Mouse (Mus musculus) small intestine, adult 10 weeks (tissue): ENCODE measurements around the gene Ptcra. TPM values are rescaled to one million over a fixed set of nuclear protein-coding genes. Genes with fewer than 3 reads are reported as not detected.

ENCODE experiments used
- polyA plus RNA-seq: library from polyadenylated mRNA; stranded (reverse); fragments of 350-450 nt; fragmentation: Illumina TruSeq; extraction: RNeasy Lipid Tissue Mini Kit (QIAGEN cat#74804); gene quantifications from one replicate; pipeline ENCODE4 v1.2.3, GENCODE M21; 2014; ENCODE audit warnings: low replicate concordance

Gene Ptcra
- not detected for polyA plus RNA-seq

DNA sequence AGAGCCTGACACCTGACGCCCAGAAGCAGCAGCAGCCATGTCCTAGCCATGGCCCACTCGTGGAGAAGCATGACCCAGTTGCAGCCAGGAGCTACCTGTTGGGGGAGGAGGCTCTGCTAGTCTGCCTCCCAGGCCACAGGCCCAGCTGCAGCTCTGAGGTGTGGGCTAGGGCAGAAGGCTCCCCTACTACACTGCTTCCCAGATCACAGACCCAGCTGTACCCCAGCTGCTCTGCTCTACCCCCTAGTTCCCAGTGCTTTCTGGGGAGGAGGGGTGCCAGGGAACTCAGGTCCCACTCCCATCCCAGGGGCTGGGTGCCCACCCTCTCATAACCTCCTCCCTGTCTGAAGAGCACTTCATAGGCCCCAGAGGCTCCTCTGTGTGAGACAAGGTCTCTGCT, at the start of gene Ptcra:
Gene Ptcra (minus strand): TSS at position 169 of the 400 bp plus-strand sequence.

DNA sequence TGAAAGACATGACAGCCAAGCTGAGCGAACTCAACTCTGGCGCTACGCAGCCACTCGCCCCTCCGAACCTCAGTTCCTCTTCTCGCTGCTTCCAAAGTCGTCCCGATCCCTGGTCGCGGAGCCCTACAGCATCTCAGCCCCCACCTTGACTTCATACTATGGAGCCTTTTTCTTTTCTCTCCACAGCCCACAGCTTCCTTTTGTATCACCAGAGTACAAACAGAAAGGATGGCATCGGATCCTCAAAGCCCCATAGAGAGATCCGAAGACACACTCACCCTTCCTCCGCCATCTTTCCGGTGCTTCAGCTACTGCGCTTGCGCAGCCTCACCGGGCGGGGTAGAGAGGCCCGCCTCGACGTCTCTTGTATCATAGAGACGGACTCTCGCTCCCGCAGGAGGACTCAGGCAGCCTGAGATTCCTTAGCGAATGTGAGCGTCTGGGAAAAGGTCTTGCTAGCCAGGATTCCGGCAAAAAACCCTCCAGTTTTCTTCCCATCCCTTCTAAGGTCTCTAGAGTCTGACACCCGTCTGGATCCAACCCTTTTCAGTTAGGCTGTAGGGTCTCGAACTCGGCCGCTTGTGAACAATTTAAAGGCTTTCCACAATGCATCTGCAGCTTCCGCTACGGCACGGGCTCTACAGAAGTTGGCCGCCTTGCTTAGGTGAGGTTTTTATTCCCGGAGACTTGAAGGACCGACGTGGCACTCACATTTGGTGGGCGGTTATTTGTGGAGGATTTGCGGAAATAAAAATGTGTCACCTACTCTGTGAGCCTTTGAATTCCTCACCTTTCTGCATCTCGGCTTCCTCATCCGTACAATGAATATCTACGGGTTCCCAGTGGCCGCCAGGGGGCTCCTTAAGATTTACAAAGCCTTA, 19.1 kb upstream of the Ptcra start, which contains the start of gene Rpl7l1:
Gene Rpl7l1 (minus strand): TSS at position 332 of the 881 bp plus-strand sequence.

DNA sequence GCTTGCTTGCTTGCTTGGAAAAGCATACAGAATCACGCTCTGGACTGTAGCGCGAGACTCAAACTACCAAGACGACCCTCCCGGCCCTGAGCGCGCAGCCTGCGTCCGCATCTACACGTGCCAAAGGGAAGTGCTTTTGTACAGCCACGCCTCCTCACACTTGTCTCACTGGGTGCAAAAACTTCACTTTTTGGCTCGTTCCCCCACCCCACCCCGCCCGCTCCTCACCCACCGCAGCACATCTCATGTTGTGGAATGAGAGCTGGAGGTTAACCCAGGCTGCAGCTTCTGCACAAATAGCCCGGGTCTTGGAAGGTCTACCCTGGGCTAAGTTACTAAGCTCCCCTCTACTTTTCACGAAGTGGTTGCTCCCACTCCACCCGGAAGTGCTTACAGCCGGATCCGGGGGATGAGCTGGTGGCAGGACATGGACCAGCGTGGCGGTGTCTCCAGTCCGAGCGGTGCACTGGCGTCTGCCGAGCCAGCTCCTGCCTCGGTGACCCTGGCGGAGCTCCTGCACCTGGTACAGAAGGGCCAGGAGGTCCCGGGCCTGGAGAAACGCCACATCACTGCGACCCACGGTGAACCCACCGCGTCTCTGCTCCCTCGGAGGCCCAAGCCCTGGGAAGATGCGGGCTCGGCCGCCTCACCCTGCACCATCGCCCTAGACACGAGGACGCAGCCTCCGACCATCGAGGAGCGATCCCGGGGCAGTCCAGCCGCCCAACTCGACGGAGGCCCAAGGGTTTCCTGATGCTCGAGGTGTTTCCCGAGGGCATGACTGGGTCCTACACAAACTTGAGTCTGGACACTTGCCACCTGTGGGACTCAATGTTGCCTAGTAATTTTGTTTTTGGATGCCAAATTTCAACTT, 9.1 kb upstream of the Ptcra start, which contains the start of gene 2310039H08Rik:
Gene 2310039H08Rik (plus strand): TSS at position 232 of the 874 bp plus-strand sequence.

DNA sequence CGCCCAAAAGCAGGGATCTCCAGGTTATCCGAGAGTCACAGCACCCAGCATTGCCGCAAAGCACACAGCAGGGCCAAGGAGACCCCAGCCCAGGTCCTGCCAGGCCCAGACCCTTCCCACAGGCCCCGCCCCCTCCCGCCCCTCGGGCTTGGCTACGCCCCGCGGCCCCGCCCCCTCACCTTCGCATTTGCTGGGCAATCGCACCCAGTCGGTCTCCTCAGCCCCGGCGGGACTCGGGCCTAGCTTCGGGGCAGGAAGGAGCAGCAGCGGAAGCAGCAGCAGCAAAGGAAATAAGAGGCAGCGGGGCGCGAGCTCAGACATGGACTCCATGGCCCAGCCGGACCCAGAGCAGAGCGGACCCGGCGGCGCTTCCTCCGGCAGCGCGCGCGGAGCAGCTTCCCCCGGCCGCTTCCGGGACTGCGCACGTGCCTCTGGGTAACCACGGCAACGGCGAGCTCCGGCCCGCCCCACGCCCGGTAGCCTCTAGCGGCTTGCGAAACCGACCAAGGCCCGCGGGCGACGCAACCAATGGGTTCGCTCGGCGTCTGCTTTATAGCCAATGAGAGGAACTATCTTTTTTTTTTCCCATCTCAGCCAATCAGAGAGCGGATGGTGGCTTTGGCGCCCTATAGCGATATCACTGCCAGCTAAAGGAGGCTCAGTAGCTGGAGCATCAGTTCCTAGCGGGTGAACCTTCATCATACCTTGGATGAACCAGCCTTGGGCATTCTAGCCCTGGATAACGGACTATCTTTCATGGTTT, 11.5 kb downstream of the Ptcra start, which contains the start of gene Cnpy3:
Gene Cnpy3 (minus strand): TSS at position 421 of the 763 bp plus-strand sequence.

DNA sequence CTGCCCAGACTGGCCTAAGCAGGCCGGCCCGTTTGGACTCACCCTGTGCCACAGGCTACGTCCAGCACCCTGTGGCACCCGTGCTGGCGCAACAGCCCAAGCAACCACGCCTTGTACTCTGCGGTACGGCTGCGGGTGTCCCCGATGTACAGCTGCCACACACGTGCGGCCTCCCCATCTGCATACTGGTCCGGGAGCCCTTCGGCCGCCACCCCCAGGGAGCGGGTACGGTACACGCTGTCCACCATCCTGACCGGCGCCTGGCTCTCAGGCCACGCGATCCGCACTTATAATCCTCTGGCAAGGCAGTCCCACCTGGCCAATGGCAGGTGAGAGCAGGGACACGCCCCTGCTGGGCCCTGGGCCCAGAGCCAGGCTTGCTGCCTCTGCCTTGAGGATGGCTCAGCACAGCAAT, 34.6 kb downstream of the Ptcra start, which contains the start of gene Gnmt:
Gene Gnmt (minus strand): TSS at position 265 of the 415 bp plus-strand sequence.

DNA sequence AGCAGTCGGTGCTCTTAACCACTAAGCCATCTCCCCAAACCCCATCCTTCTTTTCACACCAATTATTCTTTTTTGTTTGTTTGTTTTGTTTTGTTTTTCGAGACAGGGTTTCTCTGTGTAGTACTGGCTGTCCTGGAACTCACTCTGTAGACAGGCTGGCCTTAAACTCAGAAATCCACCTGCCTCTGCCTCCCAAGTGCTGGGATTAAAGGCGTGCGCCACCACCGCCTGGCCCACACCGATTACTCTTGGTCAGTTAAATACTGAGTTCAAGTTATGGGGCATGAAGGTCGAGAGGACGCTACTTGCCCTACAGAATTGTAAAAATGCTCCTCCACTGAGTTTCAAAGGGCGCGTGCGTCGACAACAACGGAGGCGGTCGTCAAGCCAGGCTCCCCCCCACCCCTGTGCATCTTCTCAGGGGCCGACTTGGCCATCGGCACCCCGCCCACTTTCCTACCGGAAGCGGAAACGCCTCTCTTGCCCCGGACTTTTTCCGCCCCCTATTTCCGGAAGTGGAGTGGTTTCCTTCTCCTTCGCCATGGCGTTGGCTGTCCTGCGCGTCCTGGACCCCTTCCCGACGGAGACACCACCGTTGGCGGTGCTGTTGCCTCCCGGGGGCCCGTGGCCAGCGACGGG, 52.4 kb downstream of the Ptcra start, which contains the start of gene Pex6:
Gene Pex6 (plus strand): TSS at position 505 of the 639 bp plus-strand sequence.

Other genes with a start within 250 kb of the Ptcra start
- not detected for gene Cul9, start 217.3 kb downstream of the Ptcra start, polyA plus RNA-seq
- gene Srf, start 207.5 kb downstream of the Ptcra start, polyA plus RNA-seq = 0.15 TPM
- not detected for gene Ptk7, start 134.2 kb downstream of the Ptcra start, polyA plus RNA-seq
- 0.33 TPM for gene Klc4, start 117.7 kb downstream of the Ptcra start, polyA plus RNA-seq
- gene Mrpl2, start 117.5 kb downstream of the Ptcra start, polyA plus RNA-seq = not detected
- gene Cul7, start 113.4 kb downstream of the Ptcra start, polyA plus RNA-seq = not detected
- gene Rrp36, start 89.4 kb downstream of the Ptcra start, polyA plus RNA-seq = 2.2 TPM
- gene Mea1, start 84.9 kb downstream of the Ptcra start, polyA plus RNA-seq = 1.9 TPM
- gene Klhdc3, start 82.8 kb downstream of the Ptcra start, polyA plus RNA-seq = 4.2 TPM
- gene Ppp2r5d, start 58.6 kb downstream of the Ptcra start, polyA plus RNA-seq = 9.8 TPM
- not detected for gene Pex6, start 52.2 kb downstream of the Ptcra start, polyA plus RNA-seq
- not detected for gene Gnmt, start 34.5 kb downstream of the Ptcra start, polyA plus RNA-seq
- 1.9 TPM for gene Cnpy3, start 11.5 kb downstream of the Ptcra start, polyA plus RNA-seq
- gene 2310039H08Rik, start 8.9 kb upstream of the Ptcra start, polyA plus RNA-seq = 11.9 TPM
- gene Rpl7l1, start 19.0 kb upstream of the Ptcra start, polyA plus RNA-seq = 16.6 TPM
- 5.5 TPM for gene Bicral, start 94.8 kb upstream of the Ptcra start, polyA plus RNA-seq
- 0.52 TPM for gene Tbcc, start 127.0 kb upstream of the Ptcra start, polyA plus RNA-seq
- gene Prph2, start 146.7 kb upstream of the Ptcra start, polyA plus RNA-seq = not detected
- gene Ubr2, start 246.8 kb upstream of the Ptcra start, polyA plus RNA-seq = 7.9 TPM